Mouse (Mus musculus) lung, postnatal 10 days (tissue): ENCODE results near the gene Clip4.
"Not testable (repeated sequence)": the region's sequence is repeated elsewhere in the genome, so short reads cannot be mapped to it uniquely, and the experiment has no call there.

ENCODE experiments used
- DNase-seq: peaks from one replicate; pipeline ENCODE4 v3.0.0; 2021

Gene Clip4

GRCm38 (mm10) chr17:71768173-71768572 is at the start of gene Clip4:
Clip4 (plus strand) TSS chr17:71768473.
- not testable (repeated sequence) for DNase-seq

GRCm38 (mm10) chr17:71720434-71720833 is 47.8 kb upstream of the Clip4 start:
- DNase-seq, result no peak

- no peak for DNase-seq
These were observed 47.3 kb upstream of the Clip4 start for GRCm38 (mm10) chr17:71721019-71721418.

- DNase-seq, result peak; percentile 82
These were observed 37.6 kb upstream of the Clip4 start for GRCm38 (mm10) chr17:71730655-71731054.

GRCm38 (mm10) chr17:71736442-71736841 is 31.8 kb upstream of the Clip4 start:
- no peak for DNase-seq

GRCm38 (mm10) chr17:71742156-71742555 is 26.1 kb upstream of the Clip4 start:
- no peak for DNase-seq

- peak; percentile 72 for DNase-seq
These were observed 25.3 kb upstream of the Clip4 start for GRCm38 (mm10) chr17:71742935-71743334.

GRCm38 (mm10) chr17:71746114-71746513 is 22.2 kb upstream of the Clip4 start:
- DNase-seq, result no peak

GRCm38 (mm10) chr17:71747561-71747960 is 20.7 kb upstream of the Clip4 start:
- DNase-seq, result no peak

- no peak for DNase-seq
These were observed 18.6 kb upstream of the Clip4 start for GRCm38 (mm10) chr17:71749616-71750168.

GRCm38 (mm10) chr17:71752831-71753230 is 15.4 kb upstream of the Clip4 start, which contains the start of gene Pcare:
Pcare (minus strand) TSS chr17:71752894.
- no peak for DNase-seq

GRCm38 (mm10) chr17:71760536-71760935 is 7.7 kb upstream of the Clip4 start:
- DNase-seq, result no peak

GRCm38 (mm10) chr17:71769564-71769963 is 1.3 kb downstream of the Clip4 start:
- DNase-seq, result no peak

GRCm38 (mm10) chr17:71770696-71771095 is 2.4 kb downstream of the Clip4 start:
- no peak for DNase-seq

GRCm38 (mm10) chr17:71774173-71774572 is 5.9 kb downstream of the Clip4 start:
- DNase-seq, result no peak

- no peak for DNase-seq
These were observed 7.0 kb downstream of the Clip4 start for GRCm38 (mm10) chr17:71775279-71775678.

GRCm38 (mm10) chr17:71778696-71779095 is 10.4 kb downstream of the Clip4 start:
- DNase-seq, result no peak

- no peak for DNase-seq
These were observed 12.2 kb downstream of the Clip4 start for GRCm38 (mm10) chr17:71780490-71780889.

GRCm38 (mm10) chr17:71780945-71781344 is 12.7 kb downstream of the Clip4 start:
- DNase-seq, result peak; percentile 69

GRCm38 (mm10) chr17:71782242-71782698 is 14.0 kb downstream of the Clip4 start:
- no peak for DNase-seq

GRCm38 (mm10) chr17:71782699-71783365 is 14.6 kb downstream of the Clip4 start:
- DNase-seq, result peak; percentile 15

GRCm38 (mm10) chr17:71783366-71783735 is 15.1 kb downstream of the Clip4 start:
- DNase-seq, result no peak

- no peak for DNase-seq
These were observed 18.2 kb downstream of the Clip4 start for GRCm38 (mm10) chr17:71786456-71786855.

- DNase-seq, result no peak
These were observed 22.8 kb downstream of the Clip4 start for GRCm38 (mm10) chr17:71791109-71791508.

- DNase-seq, result no peak
These were observed 23.3 kb downstream of the Clip4 start for GRCm38 (mm10) chr17:71791622-71792021.
